Mouse (Mus musculus) cerebellum, postnatal 25 days (tissue): ENCODE measurements around the gene Gfra1.

Experiments
- DNase-seq, 2 experiments: peaks; one replicate each; pipeline ENCODE4 v3.0.0; 2021; ENCODE audit warnings: mixed read lengths in 2 of 2

Gfra1 gene

DNA sequence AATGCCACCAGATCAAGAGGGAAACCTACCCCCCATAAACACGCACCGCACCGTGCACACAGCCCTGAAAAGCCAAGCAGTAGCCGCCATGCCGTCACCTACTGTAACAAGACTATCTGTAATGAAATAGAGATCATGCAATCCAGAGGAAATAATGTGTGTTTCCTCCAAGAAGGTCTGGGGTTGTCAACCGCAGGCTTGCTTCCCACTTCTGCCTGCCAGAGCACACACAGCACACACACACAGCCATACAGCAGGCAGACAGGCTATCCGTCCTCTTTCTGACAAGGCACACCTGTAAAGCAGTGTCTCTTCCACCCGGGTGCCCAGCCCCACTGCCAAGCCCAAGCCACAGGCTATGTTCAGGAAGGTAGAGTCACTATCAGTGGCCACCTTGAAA lies 66.2 kb downstream of the Gfra1 start:
- no peak for DNase-seq

GRCm38 (mm10) chr19:58388851-58389447 lies 66.8 kb downstream of the Gfra1 start:
- no peak for DNase-seq

DNA sequence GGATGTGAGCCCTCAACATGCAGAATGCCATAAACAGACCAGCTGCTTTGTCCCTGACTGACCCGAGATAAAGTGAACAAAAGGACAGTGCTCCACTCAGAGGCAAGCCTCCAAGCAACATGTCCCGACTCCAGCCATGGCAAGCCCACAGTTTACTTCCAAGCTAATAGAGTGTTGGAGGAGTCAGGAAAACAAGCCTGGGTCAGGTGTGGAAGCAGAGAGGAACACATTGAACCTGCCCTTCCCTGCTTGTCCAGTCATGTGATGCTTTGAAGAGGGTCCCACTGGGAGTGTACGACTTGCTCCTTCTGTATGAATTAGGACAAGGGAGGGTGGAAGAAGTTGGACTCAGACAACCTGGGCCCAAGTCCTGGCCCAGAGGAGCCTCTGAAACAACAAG lies 72.4 kb downstream of the Gfra1 start:
- DNase-seq, result no peak

DNA sequence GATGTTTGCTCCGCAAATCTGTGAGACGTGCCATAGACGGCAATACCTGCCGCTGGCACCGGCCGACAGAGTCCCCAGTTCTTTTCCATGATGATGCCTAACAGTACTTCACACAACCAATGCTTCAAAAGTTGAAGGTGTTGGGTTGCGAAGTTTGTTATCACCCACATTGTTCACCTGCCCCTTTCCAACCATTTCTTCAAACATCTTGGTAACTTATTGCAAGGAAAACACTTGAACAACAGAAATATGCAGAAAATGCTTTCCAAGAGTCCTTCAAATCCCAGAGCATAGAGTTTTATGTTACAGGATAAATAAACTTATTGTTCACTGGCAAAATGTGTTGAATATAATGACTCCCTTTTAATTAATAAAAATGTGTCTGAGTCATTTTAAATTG lies 73.2 kb downstream of the Gfra1 start:
- DNase-seq, result no peak

GRCm38 (mm10) chr19:58377969-58378368 lies 77.7 kb downstream of the Gfra1 start:
- DNase-seq, result no peak

DNA sequence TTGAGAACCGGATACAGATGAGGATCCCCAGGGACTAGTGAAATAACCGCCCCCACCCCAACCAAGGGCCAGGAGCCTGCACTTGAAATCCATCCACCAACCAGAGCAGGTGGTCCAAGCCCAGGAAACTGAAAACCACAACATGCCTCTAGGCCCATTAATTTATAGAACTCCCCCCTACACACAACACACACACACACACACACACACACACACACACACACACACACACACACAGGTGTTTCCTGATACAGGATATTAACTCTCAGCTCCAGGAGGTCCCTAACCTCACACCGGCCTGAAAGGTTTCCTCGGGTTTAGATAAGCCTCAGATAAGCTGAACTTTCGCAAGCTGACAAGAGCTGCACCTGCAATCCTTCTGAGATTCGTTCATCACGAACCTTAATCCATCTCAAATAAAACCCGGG lies 79.0 kb downstream of the Gfra1 start:
- DNase-seq, result no peak

- no peak for DNase-seq
These were observed 81.1 kb downstream of the Gfra1 start for GRCm38 (mm10) chr19:58374648-58375047.

DNA sequence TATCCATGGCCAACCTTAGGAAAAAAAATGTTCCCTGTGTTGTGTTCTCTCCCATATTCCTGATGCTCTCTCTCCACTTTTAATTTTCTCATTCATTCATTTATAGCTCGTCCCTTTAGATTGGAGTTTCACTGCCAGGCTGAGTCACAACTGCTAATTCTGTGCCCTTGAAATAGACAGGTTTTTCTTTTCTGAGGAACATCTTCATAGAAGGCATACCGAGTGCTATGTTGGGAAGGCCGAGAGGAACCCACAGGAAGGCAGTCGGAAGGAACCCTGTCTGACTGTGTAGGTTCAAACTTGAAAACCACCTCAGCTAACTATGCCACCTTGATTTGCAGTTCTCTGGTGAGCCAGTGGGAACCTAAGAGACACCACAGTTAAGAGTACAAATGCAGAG lies 81.6 kb downstream of the Gfra1 start:
- DNase-seq, result no peak

- DNase-seq, result no peak
These were observed 87.2 kb downstream of the Gfra1 start for GRCm38 (mm10) chr19:58368513-58368912.

- no peak for DNase-seq
These were observed 91.0 kb downstream of the Gfra1 start for GRCm38 (mm10) chr19:58364688-58365087.

DNA sequence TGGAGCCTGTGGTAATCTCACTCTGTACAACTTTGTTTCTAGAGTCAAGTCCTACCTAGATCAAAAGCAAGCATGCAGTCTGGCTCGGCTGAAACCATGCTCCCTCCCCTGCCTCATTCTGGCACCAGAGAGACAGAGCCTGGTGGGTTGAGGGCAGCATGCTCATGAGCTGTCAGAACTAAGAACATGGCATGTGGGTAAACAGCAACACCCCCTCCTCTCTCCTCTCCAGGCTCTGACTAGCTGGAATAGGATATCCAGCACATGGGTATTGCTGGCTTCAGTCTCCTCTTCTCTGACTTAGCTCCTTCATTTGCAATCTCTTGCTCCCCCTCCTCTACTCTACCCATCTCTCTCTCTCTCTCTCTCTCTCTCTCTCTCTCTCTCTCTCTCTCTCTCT lies 94.7 kb downstream of the Gfra1 start:
- no peak for DNase-seq

DNA sequence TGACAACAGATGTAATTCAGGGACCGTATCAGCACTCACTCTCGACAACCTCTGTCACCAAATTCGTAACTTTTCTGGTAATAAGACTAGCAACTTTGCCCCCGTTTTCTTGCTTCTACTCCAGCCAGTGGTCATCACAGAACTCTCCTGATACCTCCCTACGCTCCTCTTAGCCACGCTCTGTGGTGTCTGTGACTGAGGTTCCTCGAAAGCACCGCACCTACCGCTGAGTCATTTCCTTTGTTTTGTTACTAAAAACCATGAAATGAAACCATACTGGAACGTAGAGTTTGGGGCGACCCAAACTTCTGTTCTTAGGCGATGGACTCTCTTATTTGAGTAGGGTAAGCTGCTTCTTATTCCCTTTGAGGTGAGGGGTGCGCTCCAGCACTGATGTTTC lies 97.6 kb downstream of the Gfra1 start:
- DNase-seq, result no peak

DNA sequence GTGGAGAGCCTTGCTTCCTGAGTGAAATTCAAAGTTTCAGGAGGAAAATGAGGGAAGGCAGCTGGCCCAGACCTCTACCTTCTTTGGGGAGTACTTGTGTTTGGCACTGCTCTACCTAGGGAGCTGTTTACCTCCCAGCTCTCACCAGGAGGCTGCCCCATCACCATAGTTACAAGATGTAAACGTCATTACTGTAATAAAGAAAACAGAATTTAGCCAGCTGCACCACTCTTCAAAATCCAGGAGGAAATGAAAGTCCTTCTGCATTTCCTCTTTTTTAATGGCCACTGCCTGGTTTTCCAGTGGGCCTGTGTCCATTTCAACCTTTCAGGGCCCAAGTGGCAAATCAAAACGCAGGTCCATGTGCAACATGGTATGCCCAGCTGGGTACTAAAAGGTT lies 101.8 kb downstream of the Gfra1 start:
- DNase-seq, result no peak

- DNase-seq, result no peak
These were observed 102.3 kb downstream of the Gfra1 start for GRCm38 (mm10) chr19:58353260-58353870.

GRCm38 (mm10) chr19:58349890-58350408 lies 105.8 kb downstream of the Gfra1 start:
- DNase-seq, result no peak

DNA sequence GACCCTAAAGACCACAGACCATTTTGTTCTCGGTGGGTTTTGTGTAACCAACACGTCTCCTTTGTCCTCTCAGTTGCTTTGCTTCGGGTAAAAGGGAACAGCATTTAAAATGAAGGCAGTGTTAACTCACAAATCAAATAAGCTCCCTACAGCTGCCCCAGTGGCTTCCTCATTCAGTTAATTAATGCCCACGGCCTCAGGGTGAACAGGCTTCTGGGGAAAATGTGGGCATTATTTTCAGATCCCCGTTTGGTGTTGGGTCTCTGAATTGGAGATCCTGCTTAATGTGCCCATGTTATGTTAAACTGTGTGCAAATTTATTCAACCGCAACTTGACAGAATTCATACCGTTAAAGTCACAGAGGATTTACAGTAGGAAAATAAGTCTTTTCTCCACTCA lies 110.6 kb downstream of the Gfra1 start:
- no peak for DNase-seq

DNA sequence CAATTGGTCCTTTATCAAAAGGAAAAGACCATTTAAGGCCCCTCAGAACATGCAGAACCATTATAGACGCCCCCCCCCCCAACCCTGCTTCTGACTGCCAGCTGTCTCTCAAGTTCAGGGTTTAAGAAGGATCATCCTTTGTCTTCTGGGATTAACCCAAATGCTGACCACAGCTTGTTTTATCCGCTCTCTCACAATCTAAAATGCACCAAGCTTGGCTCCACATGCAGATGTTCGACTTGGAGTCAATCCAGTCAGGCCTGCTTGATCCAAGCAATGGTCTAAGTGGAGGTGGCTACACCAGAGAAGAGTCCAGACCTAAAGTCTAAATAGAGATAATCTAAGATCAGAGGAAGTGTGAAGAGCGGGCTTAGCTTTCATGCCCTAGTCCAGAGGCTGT lies 114.4 kb downstream of the Gfra1 start:
- no peak for DNase-seq

- no peak for DNase-seq
These were observed 115.5 kb downstream of the Gfra1 start for GRCm38 (mm10) chr19:58340221-58340620.

- DNase-seq, result no peak
These were observed 118.9 kb downstream of the Gfra1 start for GRCm38 (mm10) chr19:58336802-58337201.

DNA sequence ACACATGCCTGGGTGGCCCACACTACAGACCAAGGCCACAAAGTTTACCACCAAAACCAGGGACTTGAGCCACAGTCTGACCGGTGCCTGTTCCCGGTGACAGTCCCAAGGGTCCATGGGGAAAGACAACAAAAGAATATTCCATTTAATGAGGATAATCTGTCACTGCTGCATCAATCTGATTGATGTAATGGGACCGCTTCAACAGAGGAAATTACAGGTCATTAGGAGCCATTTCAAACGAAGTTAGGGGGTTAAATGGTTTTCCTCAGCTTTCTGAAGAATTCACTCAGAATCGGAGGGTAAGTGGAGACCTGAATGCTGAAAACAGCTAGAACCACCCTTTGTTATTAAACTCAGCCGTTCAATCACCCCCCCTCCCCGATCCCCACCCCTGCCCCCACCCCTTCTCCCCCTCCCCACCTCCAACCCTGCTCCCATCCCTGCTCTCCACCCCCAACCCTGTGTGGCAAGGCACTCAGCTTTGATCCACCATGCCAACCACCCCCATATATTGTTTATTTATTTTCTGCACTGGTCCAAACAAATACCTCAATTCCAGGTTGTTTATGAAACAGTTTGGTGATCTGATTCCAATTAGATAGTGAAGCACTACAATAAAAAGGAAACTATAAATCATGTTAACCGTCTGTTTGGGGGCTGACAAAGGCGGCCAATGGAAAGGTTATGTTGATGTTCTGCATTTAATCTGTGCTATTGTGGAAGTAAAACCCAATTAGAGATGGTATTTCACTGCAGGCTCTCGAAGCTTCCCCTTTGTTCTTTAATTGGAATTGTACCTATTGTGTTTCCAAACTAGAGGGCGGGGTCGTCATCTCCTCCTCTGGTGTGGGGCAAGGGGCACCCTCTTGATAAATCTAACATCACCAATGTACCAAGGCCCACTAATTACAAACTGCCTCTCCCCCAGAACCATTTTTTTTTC lies 119.9 kb downstream of the Gfra1 start:
- no peak for DNase-seq

DNA sequence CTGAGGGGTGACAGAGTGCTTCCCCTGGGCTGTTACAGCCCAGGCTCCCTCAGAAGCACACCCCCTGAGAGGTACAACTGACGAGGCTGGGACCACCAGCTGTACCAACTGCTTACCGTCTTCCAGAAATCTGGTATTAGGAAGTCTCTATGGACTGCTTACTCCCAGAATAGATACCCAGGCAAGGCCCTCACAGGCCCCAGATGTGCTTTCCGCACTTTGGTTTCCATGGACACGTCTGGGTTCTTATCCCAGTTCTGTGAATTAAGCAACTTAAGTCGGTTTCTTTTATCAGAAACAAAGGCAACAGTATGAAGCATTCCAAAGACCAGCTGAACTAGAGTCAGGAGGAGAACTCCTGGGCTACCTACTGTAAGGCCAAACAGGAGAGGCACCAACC lies 126.4 kb downstream of the Gfra1 start:
- DNase-seq, result no peak

GRCm38 (mm10) chr19:58328014-58328413 lies 127.7 kb downstream of the Gfra1 start:
- no peak for DNase-seq

DNA sequence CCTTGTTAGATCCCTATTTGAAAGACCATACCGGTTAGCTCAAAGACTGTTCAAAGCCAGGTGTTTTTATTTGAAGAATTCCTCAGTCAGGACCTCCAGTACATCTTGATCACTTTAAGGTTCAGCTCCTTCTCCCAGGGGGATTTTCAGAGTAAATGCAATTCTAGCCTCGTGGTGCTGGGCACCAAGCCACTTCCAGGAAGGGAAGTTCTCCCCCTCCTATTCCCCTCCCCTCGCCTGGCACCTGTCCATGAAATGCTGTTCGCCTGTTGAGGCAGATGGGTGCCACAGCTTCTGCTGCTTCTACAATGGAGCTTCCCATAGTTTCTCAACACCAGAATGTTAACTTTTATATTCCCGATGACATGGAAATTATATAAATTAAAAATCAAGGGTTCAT lies 139.2 kb downstream of the Gfra1 start:
- DNase-seq, result no peak

DNA sequence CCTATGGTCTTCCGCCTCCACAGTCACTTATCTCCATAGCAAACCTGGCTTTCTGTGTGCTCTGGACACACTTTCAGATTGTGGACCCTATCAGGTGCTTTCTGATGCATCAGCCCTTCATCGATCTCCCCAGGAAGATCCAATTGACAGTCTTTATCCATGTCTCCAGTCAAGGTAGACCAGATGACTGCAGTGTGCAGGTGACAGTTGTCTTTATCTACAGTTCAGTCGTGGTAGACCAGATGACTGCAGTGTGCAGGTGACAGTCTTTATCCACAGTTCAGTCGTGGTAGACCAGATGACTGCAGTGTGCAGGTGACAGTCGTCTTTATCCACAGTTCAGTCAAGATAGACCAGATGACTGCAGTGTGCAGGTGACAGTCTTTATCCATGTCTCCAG lies 140.0 kb downstream of the Gfra1 start:
- no peak for DNase-seq
